Comparison of ENCODE assay signal across 21 mouse cellular contexts in the genomic region with DNA sequence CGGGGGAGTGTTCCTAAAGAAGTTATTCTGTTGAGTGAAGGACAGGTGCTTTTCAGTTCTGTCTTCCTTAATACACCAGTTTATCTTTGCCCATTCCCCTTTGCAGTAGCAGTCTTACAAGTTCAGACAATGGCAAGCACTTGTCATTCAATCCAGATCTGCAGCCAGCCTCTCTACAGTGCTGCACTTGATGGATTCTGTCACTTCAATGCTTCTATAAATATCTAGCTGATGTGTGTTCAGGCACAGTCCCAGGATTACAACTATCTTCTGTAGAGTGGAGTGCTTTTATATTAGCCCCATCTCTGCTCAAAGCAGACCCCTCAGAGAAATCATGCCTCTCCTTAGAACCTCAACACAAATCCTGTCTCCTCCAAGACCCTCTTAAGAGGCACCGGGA.
"Had no signal": no experiment of that assay in that cellular context is flagged by ENCODE, and none has a peak within 500 bp of the region (broad histone marks: within the 10 kb centered on the region; RNA-seq: fewer than 3 reads in every experiment).

No protein-coding gene starts in this region.

- H3K36me3 ChIP-seq: limb, embryonic 12.5 days; limb, embryonic 15.5 days; midbrain, embryonic 12.5 days; midbrain, embryonic 15.5 days; neural tube, embryonic 12.5 days; neural tube, embryonic 15.5 days had no signal

- DNase-seq: kidney, postnatal 14 days; kidney, postnatal 4 days; left cerebral cortex, postnatal 4 days; liver, postnatal 0 days; lung, embryonic 14.5 days; right cerebral cortex, adult 18-20 months; right cerebral cortex, postnatal 14 days; right cerebral cortex, postnatal 4 days; thymus, adult 2 months; thymus, postnatal 25 days had no signal

- H3K4me3 ChIP-seq: limb, embryonic 12.5 days; limb, embryonic 15.5 days; midbrain, embryonic 12.5 days; midbrain, embryonic 15.5 days; neural tube, embryonic 12.5 days; neural tube, embryonic 15.5 days had no signal

- H3K4me2 ChIP-seq: limb, embryonic 12.5 days; limb, embryonic 15.5 days; liver, embryonic 11.5 days; lung, embryonic 14.5 days; midbrain, embryonic 12.5 days; midbrain, embryonic 15.5 days; neural tube, embryonic 12.5 days; neural tube, embryonic 15.5 days had no signal

- ATAC-seq: liver, postnatal 0 days; lung, postnatal 0 days; midbrain, embryonic 15.5 days had no signal

- H3K9ac ChIP-seq: limb, embryonic 12.5 days; limb, embryonic 15.5 days; liver, embryonic 14.5 days; liver, postnatal 0 days; lung, embryonic 14.5 days; midbrain, embryonic 12.5 days; midbrain, embryonic 15.5 days; neural tube, embryonic 12.5 days; neural tube, embryonic 15.5 days had no signal

- H3K9me3 ChIP-seq: limb, embryonic 12.5 days; limb, embryonic 15.5 days; midbrain, embryonic 12.5 days; midbrain, embryonic 15.5 days; neural tube, embryonic 12.5 days; neural tube, embryonic 15.5 days had no signal

- H3K27ac ChIP-seq: limb, embryonic 12.5 days; limb, embryonic 15.5 days; liver, embryonic 14.5 days; macrophage; midbrain, embryonic 12.5 days; midbrain, embryonic 15.5 days; neural tube, embryonic 12.5 days; neural tube, embryonic 15.5 days; stomach, postnatal 0 days had no signal

- H3K4me1 ChIP-seq: limb, embryonic 12.5 days; neural tube, embryonic 12.5 days had no signal

- H3K27me3 ChIP-seq: limb, embryonic 12.5 days; limb, embryonic 15.5 days; midbrain, embryonic 12.5 days; midbrain, embryonic 15.5 days; neural tube, embryonic 12.5 days; neural tube, embryonic 15.5 days had no signal
